Comparison of ENCODE assay signal across 10 mouse cellular contexts in the genomic region with DNA sequence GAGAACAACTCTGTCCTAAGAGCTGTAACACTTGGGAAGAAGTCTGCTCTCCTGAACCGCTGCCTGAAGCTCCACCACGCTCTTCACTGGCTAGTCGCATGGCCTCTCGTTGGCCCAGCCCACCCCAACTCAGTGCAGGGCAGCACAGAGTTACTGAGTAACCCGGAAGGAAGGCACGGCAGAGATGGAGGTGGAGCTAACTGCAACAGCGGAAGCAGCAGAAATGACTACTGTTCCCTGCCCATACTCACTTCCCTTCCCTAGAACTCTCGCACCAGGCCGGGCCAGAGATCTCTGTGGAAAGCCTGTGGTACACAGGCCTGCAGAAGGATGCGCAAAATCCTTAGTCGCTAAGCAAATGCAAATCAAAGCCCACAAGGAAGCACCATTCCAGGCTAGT. TPM values are rescaled to one million over a fixed set of nuclear protein-coding genes. Genes with fewer than 3 reads are reported as not detected.
DNase-seq lines count a peak whose midpoint lies in the region; ATAC-seq and TF ChIP-seq lines count a peak whose summit lies in the region.
"Had no signal": no experiment of that assay in that cellular context is flagged by ENCODE, and none has a peak within 500 bp of the region (broad histone marks: within the 10 kb centered on the region; RNA-seq: fewer than 3 reads in every experiment).

No protein-coding gene starts in this region.

- no peaks in the 10 kb centered on the region for H3K36me3 ChIP-seq in CH12.LX (replicated peaks in 1 of 2; ENCODE audit: control insufficient read depth in 1 of 2, insufficient read depth in 1 of 2, low read length in 1 of 2)
- no peaks in the 10 kb centered on the region for H3K36me3 ChIP-seq in forebrain, embryonic 13.5 days (ENCODE audit: poor library complexity, severe bottlenecking)
- no peaks in the 10 kb centered on the region for H3K36me3 ChIP-seq in hindbrain, embryonic 14.5 days (replicated peaks; ENCODE audit: control insufficient read depth, insufficient read depth)
- H3K36me3 ChIP-seq: embryonic facial prominence, embryonic 15.5 days had no signal

- H3K79me2 ChIP-seq in CH12.LX (replicated peaks; ENCODE audit: control insufficient read depth, extremely low read depth, insufficient read depth, poor library complexity, severe bottlenecking): no peaks in the 10 kb centered on the region

- TF ChIP-seq EP300 in CH12.LX (IDR thresholded peaks at IDR 0.05; ENCODE audit: low read length): no peak

- no peaks in the 10 kb centered on the region for H3K9me3 ChIP-seq in CH12.LX (replicated peaks; ENCODE audit: low read length)
- H3K9me3 ChIP-seq in forebrain, embryonic 13.5 days (replicated peaks): no peaks in the 10 kb centered on the region
- no peaks in the 10 kb centered on the region for H3K9me3 ChIP-seq in hindbrain, embryonic 14.5 days (ENCODE audit: control insufficient read depth, low read length)
- H3K9me3 ChIP-seq: embryonic facial prominence, embryonic 15.5 days had no signal

- no peak for DNase-seq in CH12.LX (ENCODE audit: extremely low read depth)
- DNase-seq in T-cell, adult 2 months (ENCODE audit: low spot score): peak; percentile 1
- DNase-seq in kidney, postnatal 10 days: peak; percentile 49
- DNase-seq in lung, postnatal 14 days: peak; percentile 7
- no peak for DNase-seq in frontal cortex, postnatal 36 days (ENCODE audit: low spot score in 2 of 2)
- no peak for DNase-seq in hindbrain, embryonic 14.5 days (ENCODE audit: low spot score)
- DNase-seq: right cerebral cortex, adult 18-20 months had no signal

- TF ChIP-seq RAD21 in CH12.LX (IDR thresholded peaks at IDR 0.05; ENCODE audit: low read depth, low read length): no peak

- H3K9ac ChIP-seq in CH12.LX (ENCODE audit: insufficient read depth, low read depth): no peak overlapping the region
- H3K9ac ChIP-seq in forebrain, embryonic 13.5 days: no peak overlapping the region
- no peak overlapping the region for H3K9ac ChIP-seq in hindbrain, embryonic 14.5 days
- H3K9ac ChIP-seq: embryonic facial prominence, embryonic 15.5 days had no signal

- in situ Hi-C loops in CH12.LX (cut with MboI; ENCODE audit: low pct_ligation_motif_present, low pct_unique_long_range_greater_than_20kb, low sequenced_read_pairs): no loop called here

- peaks cover 5 to 14% of the 10 kb centered on the region in 2 experiments; a peak in 2 of 4 replicates for H3K4me1 ChIP-seq in CH12.LX (ENCODE audit: control insufficient read depth in 1 of 2, insufficient read depth in 2 of 2)
- H3K4me1 ChIP-seq in forebrain, embryonic 13.5 days: no peaks in the 10 kb centered on the region
- no peaks in the 10 kb centered on the region for H3K4me1 ChIP-seq in hindbrain, embryonic 14.5 days (replicated peaks; ENCODE audit: control insufficient read depth, insufficient read depth, low read length)
- H3K4me1 ChIP-seq: embryonic facial prominence, embryonic 15.5 days had no signal

- no peak for TF ChIP-seq POLR2A in CH12.LX (IDR thresholded peaks at IDR 0.05; ENCODE audit: low read depth, low read length)

- ATAC-seq in forebrain, embryonic 13.5 days: no peak
- ATAC-seq in hindbrain, embryonic 14.5 days (ENCODE audit: low FRiP score): no peak

- H3K4me3 ChIP-seq in CH12.LX (replicated peaks in 1 of 3; ENCODE audit: low read depth in 2 of 3, low read length in 2 of 3, poor library complexity in 1 of 3): no peak overlapping the region
- H3K4me3 ChIP-seq in forebrain, embryonic 13.5 days: no peak overlapping the region
- no peak overlapping the region for H3K4me3 ChIP-seq in hindbrain, embryonic 14.5 days (replicated peaks; ENCODE audit: low read length)
- H3K4me3 ChIP-seq: embryonic facial prominence, embryonic 15.5 days had no signal

- H3K27me3 ChIP-seq in CH12.LX (replicated peaks): peaks cover 36% of the 10 kb centered on the region
- H3K27me3 ChIP-seq in forebrain, embryonic 13.5 days: no peaks in the 10 kb centered on the region
- H3K27me3 ChIP-seq in hindbrain, embryonic 14.5 days (ENCODE audit: control insufficient read depth, insufficient read depth, low read length): no peaks in the 10 kb centered on the region
- H3K27me3 ChIP-seq: embryonic facial prominence, embryonic 15.5 days had no signal

- TF ChIP-seq CTCF in CH12.LX (conservative IDR thresholded peaks at IDR 0.05 in 1 of 2, IDR thresholded peaks at IDR 0.05 in 1 of 2; ENCODE audit: low read depth in 2 of 2, low read length in 2 of 2): no peak

- dilution Hi-C loops in CH12.LX (cut with MboI; ENCODE audit: extremely low pct_ligation_motif_present, extremely low pct_unique_long_range_greater_than_20kb, low sequenced_read_pairs): no loop called here

- 73% methylated on average over 11 of the region's 11 CpGs for WGBS in forebrain, embryonic 13.5 days
- WGBS in hindbrain, embryonic 14.5 days: 51% methylated on average over 11 of the region's 11 CpGs

- H3K27ac ChIP-seq in CH12.LX (ENCODE audit: insufficient read depth, low read depth): no peak overlapping the region
- H3K27ac ChIP-seq in forebrain, embryonic 13.5 days: no peak overlapping the region
- H3K27ac ChIP-seq in hindbrain, embryonic 14.5 days: no peak overlapping the region
- H3K27ac ChIP-seq: embryonic facial prominence, embryonic 15.5 days had no signal

- no peak overlapping the region for H3K4me2 ChIP-seq in CH12.LX (ENCODE audit: insufficient read depth, low read depth, poor library complexity, severe bottlenecking)
- H3K4me2 ChIP-seq in forebrain, embryonic 13.5 days: no peak overlapping the region
- H3K4me2 ChIP-seq in hindbrain, embryonic 14.5 days (replicated peaks): no peak overlapping the region
- H3K4me2 ChIP-seq: embryonic facial prominence, embryonic 15.5 days had no signal

TF ChIP-seq in CH12.LX, 34 proteins besides CTCF, POLR2A, EP300 and RAD21:
- TF ChIP-seq ELF1 (IDR thresholded peaks at IDR 0.05; ENCODE audit: low read depth, low read length) (peak; percentile 50; the same call in 1 of the 2 replicates), JUND (conservative IDR thresholded peaks at IDR 0.05; ENCODE audit: low read depth, low read length) (no peak)

RNA-seq across cellular contexts. Expression of a gene that starts 4.4 kb away (rescaled TPM):
- total RNA-seq in CH12.LX (2012; rRNA removed) (not detected in 2 replicates), CH12.LX (2014; rRNA removed) (not detected in 2 replicates)
- not detected in 2 replicates for polyA plus RNA-seq in CH12.LX (2012; ENCODE audit: insufficient read length, low read depth)
- not detected in 2 replicates for polyA plus RNA-seq in forebrain, embryonic 13.5 days (2015; fragmentation: Nextera tagmentation; extraction: Ambion mirVana)
- not detected in 2 replicates for polyA plus RNA-seq in hindbrain, embryonic 14.5 days (2014; fragmentation: Nextera tagmentation; extraction: Ambion mirVana)
- total RNA-seq: hematopoietic stem cell, adult 5-6 weeks had no signal
- polyA plus RNA-seq: embryonic facial prominence, embryonic 15.5 days had no signal

RNA-seq across cellular contexts. Expression of a gene that starts 5.0 kb away (rescaled TPM):
- not detected in 2 replicates for total RNA-seq in CH12.LX (2012; rRNA removed)
- total RNA-seq in CH12.LX (2014; rRNA removed): not detected in 2 replicates
- not detected in 2 replicates for polyA plus RNA-seq in CH12.LX (2012; ENCODE audit: insufficient read length, low read depth)
- not detected in 2 replicates for polyA plus RNA-seq in forebrain, embryonic 13.5 days (2015; fragmentation: Nextera tagmentation; extraction: Ambion mirVana)
- not detected in 2 replicates for polyA plus RNA-seq in hindbrain, embryonic 14.5 days (2014; fragmentation: Nextera tagmentation; extraction: Ambion mirVana)
- total RNA-seq: hematopoietic stem cell, adult 5-6 weeks had no signal
- polyA plus RNA-seq: embryonic facial prominence, embryonic 15.5 days had no signal

RNA-seq across cellular contexts. Expression of a gene that starts 52.1 kb away (rescaled TPM):
- 0.72 TPM in 1 of 2 replicates, not detected in the other for total RNA-seq in CH12.LX (2012; rRNA removed)
- 0.77 TPM in 1 of 2 replicates, not detected in the other for total RNA-seq in CH12.LX (2014; rRNA removed)
- polyA plus RNA-seq in CH12.LX (2012; ENCODE audit: insufficient read length, low read depth): 1.8 and 2.9 TPM in 2 replicates
- not detected in 2 replicates for polyA plus RNA-seq in forebrain, embryonic 13.5 days (2015; fragmentation: Nextera tagmentation; extraction: Ambion mirVana)
- polyA plus RNA-seq in hindbrain, embryonic 14.5 days (2014; fragmentation: Nextera tagmentation; extraction: Ambion mirVana): not detected in 2 replicates
- total RNA-seq: hematopoietic stem cell, adult 5-6 weeks had no signal
- polyA plus RNA-seq: embryonic facial prominence, embryonic 15.5 days had no signal

RNA-seq across cellular contexts. Expression of a gene that starts 59.9 kb away (rescaled TPM):
- total RNA-seq in CH12.LX (2012; rRNA removed) (not detected in 2 replicates), CH12.LX (2014; rRNA removed) (not detected in 2 replicates)
- not detected in 2 replicates for polyA plus RNA-seq in CH12.LX (2012; ENCODE audit: insufficient read length, low read depth)
- polyA plus RNA-seq in forebrain, embryonic 13.5 days (2015; fragmentation: Nextera tagmentation; extraction: Ambion mirVana): not detected in 2 replicates
- not detected in 2 replicates for polyA plus RNA-seq in hindbrain, embryonic 14.5 days (2014; fragmentation: Nextera tagmentation; extraction: Ambion mirVana)
- total RNA-seq: hematopoietic stem cell, adult 5-6 weeks had no signal
- polyA plus RNA-seq: embryonic facial prominence, embryonic 15.5 days had no signal

Comparison
In these comparisons a context has a peak if more than half of its experiments do, and no peak if none do; other contexts are left out.
1. DNase-seq: peak in T-cell, adult 2 months (single experiment), kidney, postnatal 10 days (single experiment) and lung, postnatal 14 days (single experiment); none in CH12.LX (single experiment), frontal cortex, postnatal 36 days (0 of 2) and hindbrain, embryonic 14.5 days (single experiment).